Mouse (Mus musculus) T-helper 17 cell (primary cell): ENCODE results near the gene 4930455H04Rik.

Source experiments
- in situ Hi-C, 2 experiments: fragments of 300-600 bp; cut with MboI, MseI; formaldehyde crosslinking; loops; 1 replicate in 1 of 2; 2 replicates in 1 of 2; pipeline ENCODE4 v1.15.1; 2025; ENCODE audit warnings: high pct_unique_total_duplicates in 2 of 2

4930455H04Rik gene

GRCm38 (mm10) chr3:116967967-116968366, at the start of gene 4930455H04Rik:
Gene 4930455H04Rik (plus strand): TSS chr3:116968267.
- in situ Hi-C loops, result no loop called here

GRCm38 (mm10) chr3:116921535-116921934, 46.5 kb upstream of the 4930455H04Rik start:
- in situ Hi-C loops, result no loop called here

GRCm38 (mm10) chr3:116923042-116923441, 45.0 kb upstream of the 4930455H04Rik start:
- in situ Hi-C loops, result no loop called here

DNA sequence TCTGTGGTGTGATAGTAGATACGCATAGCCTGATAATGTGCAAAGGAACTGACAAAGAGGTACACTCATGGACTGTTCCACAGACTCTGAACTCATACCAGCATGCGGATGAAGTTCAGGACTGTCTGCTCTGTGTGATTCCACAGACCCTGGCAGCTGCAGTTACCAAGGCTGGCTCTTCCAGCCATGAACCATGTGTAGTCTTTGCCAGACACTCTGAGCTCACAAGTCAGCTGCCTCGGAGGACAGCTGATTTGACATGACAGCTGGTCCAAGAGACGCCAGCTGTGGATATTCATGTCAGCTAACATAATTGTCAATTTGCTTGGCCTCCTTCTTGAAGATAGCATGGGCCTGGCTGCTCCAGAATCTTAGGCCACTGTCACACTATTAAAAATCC, 39.1 kb upstream of the 4930455H04Rik start:
- in situ Hi-C loops, result no loop called here

GRCm38 (mm10) chr3:116933158-116933557, 34.9 kb upstream of the 4930455H04Rik start:
- in situ Hi-C loops, result loop anchor here in 1 of 2 experiments (10.0 kb wide), 1 partner anchor 482 kb away; no protein-coding TSS in a partner anchor

DNA sequence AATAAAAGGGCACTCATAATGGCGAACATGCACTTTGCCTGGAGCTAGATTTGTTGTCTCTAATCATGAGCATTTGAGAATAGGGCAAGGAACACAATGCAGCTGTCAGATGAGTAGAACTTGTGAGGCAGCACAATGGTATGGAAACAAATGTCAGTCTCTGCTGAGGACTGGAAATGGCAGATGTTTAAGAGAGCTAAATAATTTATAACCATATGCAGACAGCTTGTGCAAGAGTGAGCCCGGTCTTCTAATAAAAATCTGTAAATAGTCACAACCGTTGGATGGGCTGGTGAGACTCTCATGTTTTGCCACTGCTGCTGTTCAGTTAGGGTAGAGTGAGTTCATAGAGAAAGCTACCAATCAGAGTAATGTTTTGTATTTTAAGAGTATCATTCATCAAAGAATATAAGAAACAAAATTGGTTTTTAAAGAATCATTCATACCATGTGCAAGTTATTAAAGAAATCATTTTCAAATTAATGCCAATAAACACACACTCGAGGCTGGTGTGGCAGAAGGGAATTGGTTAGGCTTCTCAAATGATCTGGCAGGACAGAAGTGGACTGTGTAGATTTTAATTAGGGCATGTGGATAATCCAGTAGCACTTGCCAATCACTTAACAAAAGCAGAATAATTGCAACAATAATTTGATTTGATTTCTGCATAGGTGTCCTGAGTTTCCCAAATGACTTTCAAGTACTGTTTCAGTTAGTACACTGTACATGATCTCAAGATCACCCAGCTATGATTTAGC, 31.0 kb upstream of the 4930455H04Rik start:
- in situ Hi-C loops, result loop anchor here in 1 of 2 experiments (10.0 kb wide), 1 partner anchor 478 kb away; no protein-coding TSS in a partner anchor

- in situ Hi-C loops, result no loop called here
Measured at GRCm38 (mm10) chr3:116940804-116941558, 27.1 kb upstream of the 4930455H04Rik start.

GRCm38 (mm10) chr3:116941559-116942117, 26.4 kb upstream of the 4930455H04Rik start:
- in situ Hi-C loops, result no loop called here

- in situ Hi-C loops, result no loop called here
Measured at GRCm38 (mm10) chr3:116942751-116943150, 25.3 kb upstream of the 4930455H04Rik start.

- in situ Hi-C loops, result no loop called here
Measured at GRCm38 (mm10) chr3:116943422-116943821, 24.6 kb upstream of the 4930455H04Rik start.

- in situ Hi-C loops, result no loop called here
Measured at GRCm38 (mm10) chr3:116946476-116946875, 21.6 kb upstream of the 4930455H04Rik start.

DNA sequence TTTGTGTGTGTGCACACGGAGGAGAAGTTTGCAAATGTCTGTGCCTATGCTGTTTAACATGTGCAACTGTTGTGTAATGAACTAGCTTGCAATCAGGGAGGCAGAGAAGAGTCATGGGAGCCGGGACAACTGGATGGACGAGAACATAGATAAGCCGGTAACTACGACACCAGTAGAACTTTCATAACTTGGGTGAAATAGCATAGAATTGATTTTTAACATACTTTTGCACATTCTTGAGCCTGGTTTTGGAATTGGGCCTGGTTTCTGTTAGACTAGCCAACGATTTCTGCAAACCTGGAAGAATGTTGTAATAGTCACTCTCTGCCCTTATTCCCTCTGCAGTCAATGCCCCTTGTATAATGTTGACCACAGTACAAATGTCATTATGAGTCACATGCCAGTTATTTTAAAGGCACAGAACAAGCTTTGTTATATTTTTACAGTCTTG, 17.4 kb upstream of the 4930455H04Rik start:
- in situ Hi-C loops, result no loop called here

DNA sequence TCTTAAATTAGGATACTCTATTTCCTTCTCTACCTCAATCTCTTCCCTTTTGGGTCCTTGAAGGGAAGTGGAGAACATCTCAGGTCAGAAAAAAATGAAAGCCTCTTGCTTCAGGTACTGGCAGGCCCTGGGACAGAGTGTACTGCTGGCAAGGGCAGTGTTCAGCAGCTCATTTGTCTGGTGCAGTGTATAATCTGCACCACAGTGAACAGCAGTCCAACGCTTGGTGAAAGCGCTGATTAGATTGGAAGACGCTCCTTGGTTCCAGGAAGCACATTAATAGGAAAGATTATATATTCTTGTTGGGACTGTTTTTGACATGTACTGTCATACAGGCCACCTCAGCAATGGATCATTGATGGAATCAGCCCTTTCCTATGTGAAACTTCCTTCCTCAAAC, 16.6 kb upstream of the 4930455H04Rik start:
- in situ Hi-C loops, result no loop called here

DNA sequence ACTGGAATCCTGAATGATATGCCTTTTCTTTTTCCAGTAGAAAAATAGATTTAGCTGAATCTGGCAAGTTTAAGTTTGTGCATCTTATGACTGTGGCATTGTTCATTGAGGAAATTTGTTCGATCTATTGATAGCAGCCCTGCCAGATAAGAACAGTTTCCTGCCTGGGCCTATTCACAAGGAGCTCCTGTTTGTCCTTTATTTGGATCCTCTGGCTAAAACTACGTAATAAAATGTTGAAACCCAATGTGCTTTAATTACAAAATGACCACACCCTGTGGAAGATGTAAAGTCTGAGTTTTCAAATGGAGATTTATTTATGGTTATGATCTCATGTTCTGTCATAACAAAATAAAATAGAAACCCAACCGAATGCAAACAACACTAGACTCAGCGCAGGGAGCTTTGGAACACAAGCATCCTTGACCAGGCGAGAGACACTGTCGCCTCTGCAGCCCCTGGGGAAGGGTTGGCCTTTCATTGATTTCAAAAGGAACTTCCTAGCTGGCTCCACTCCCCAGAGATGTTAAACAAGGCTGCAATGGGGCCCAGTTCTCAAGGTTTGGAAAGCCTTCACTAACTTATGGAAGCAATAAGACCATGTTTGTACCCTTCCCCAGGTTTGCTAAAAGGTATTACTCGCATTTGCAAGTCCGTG, 15.7 kb upstream of the 4930455H04Rik start:
- in situ Hi-C loops, result no loop called here

DNA sequence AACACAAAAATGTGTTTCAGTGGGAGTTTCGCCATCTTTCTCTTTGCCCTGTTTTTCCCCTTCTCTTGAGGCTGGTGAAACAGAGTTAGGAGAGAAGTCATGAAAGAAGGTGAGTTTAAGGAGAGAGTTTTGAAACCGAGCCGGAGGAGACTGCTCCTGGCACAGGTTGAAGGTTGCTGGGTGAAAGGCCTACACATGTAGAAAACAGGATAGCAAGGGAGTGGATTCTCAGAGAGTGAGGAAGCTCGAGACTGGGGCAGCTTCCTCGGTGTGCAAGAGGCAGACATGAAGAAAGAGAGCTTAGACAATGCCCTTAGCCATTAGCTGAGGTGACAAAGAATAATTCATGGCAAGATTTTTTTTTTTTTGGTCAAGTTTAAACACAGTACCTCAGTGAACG, 14.7 kb upstream of the 4930455H04Rik start:
- in situ Hi-C loops, result no loop called here

- in situ Hi-C loops, result no loop called here
Measured at GRCm38 (mm10) chr3:116955061-116955460, 13.0 kb upstream of the 4930455H04Rik start.

DNA sequence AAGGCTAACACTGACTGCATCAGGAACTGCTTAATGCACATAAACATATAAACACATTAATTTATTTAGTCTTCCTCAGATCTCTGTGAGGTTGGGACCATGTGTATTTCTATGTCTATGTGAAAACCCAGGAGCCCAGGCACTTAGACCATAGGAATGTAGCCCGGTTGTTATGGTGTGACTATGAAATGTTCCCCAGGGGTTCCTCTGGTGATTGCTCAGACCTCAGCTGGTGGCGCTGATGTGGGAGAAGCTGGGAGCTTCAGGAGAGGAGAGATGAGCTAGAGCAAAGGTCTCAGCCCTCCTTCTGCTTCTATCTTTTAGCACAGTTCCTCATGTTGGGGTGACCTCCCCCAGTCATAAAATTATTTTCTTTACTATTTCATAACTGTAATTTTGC, 7.7 kb upstream of the 4930455H04Rik start:
- in situ Hi-C loops, result no loop called here

- in situ Hi-C loops, result no loop called here
Measured at GRCm38 (mm10) chr3:116961354-116962142, 6.5 kb upstream of the 4930455H04Rik start.

- in situ Hi-C loops, result no loop called here
Measured at GRCm38 (mm10) chr3:116963213-116963612, 4.9 kb upstream of the 4930455H04Rik start.

- in situ Hi-C loops, result no loop called here
Measured at GRCm38 (mm10) chr3:116964426-116964825, 3.6 kb upstream of the 4930455H04Rik start.

DNA sequence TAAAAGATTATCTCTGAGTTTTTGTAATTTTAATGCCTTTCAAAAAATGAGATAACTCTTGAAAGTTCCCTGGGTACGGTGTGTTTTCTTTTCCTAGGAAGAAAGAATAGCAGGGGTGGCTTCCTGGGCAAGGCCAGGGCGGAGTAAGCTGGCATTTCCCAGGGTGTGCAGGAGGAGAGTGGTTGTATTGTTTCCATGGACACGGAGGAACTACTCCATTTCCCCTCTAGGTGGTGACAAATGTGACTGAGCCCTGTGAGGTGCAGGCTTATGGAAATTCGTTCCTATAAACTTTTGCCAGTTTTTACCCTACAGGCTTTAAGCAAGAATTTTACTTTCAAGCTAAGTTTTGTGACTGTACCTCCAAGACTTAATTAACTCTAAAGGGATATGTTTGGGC, 1.8 kb upstream of the 4930455H04Rik start:
- in situ Hi-C loops, result no loop called here
